Mouse (Mus musculus) stomach, embryonic 16.5 days (tissue): ENCODE results near the gene Cd59a. TPM values are rescaled to one million over a fixed set of nuclear protein-coding genes. Genes with fewer than 3 reads are reported as not detected.

ENCODE experiments used
- ATAC-seq: fragments of 200-750 bp; cut with Nextera tagmentation; 2 replicates; pipeline ENCODE4 v1.8.0; 2017; ENCODE audit warnings: moderate number of reproducible peaks, moderate TSS enrichment; ENCODE audit not compliant: insufficient read depth, low FRiP score
- H3K27ac ChIP-seq: fragments of 300-500 bp; sonication (generic); 2 replicates; pipeline ENCODE4 v1.5.1; 2014; ENCODE audit warnings: low read length
- H3K27me3 ChIP-seq: fragments of 300-500 bp; sonication (generic); 2 replicates; pipeline ENCODE4 v1.6.1; 2014; ENCODE audit warnings: low read length, control low read depth, mixed read lengths; ENCODE audit not compliant: control insufficient read depth, insufficient read depth
- H3K36me3 ChIP-seq: fragments of 300-500 bp; sonication (generic); 2 replicates; pipeline ENCODE4 v1.6.1; 2014; ENCODE audit warnings: low read length; ENCODE audit not compliant: control insufficient read depth, insufficient read depth
- H3K4me1 ChIP-seq: fragments of 300-500 bp; sonication (generic); 2 replicates; pipeline ENCODE4 v1.6.1; 2014; ENCODE audit warnings: low read length, control low read depth, mixed read lengths; ENCODE audit not compliant: control insufficient read depth, insufficient read depth
- H3K4me2 ChIP-seq: fragments of 300-500 bp; sonication (generic); 2 replicates; pipeline ENCODE4 v1.6.1; 2014; ENCODE audit warnings: low read depth, low read length, mixed read lengths
- H3K4me3 ChIP-seq: fragments of 300-500 bp; sonication (generic); replicated peaks from 2 replicates; pipeline ENCODE4 v1.5.1; 2014; ENCODE audit warnings: mild to moderate bottlenecking, low read length
- H3K9ac ChIP-seq: fragments of 300-500 bp; sonication (generic); 2 replicates; pipeline ENCODE4 v1.6.1; 2014; ENCODE audit warnings: low read length
- H3K9me3 ChIP-seq: fragments of 300-500 bp; sonication (generic); replicated peaks from 2 replicates; pipeline ENCODE4 v1.6.1; 2016; ENCODE audit warnings: low read length, control low read depth; ENCODE audit not compliant: control insufficient read depth
- WGBS: fragments of 180-500 bp; shearing (Covaris S2); extraction: QIAGEN DNeasy Blood & Tissue Kit; methylation state at CpG from one replicate; pipeline ENCODE4 v1.1.7; 2014; 5-methylcytosine and 5-hydroxymethylcytosine counted together
- polyA plus RNA-seq: library from polyadenylated mRNA; unstranded; fragments of >200 nt; fragmentation: Nextera tagmentation; extraction: Ambion mirVana; gene quantifications from 2 replicates; pipeline ENCODE4 v1.2.1, GENCODE M21; 2015

The Cd59a gene
- polyA plus RNA-seq, 1 experiment from 2014 or later, result 35.6 TPM

DNA sequence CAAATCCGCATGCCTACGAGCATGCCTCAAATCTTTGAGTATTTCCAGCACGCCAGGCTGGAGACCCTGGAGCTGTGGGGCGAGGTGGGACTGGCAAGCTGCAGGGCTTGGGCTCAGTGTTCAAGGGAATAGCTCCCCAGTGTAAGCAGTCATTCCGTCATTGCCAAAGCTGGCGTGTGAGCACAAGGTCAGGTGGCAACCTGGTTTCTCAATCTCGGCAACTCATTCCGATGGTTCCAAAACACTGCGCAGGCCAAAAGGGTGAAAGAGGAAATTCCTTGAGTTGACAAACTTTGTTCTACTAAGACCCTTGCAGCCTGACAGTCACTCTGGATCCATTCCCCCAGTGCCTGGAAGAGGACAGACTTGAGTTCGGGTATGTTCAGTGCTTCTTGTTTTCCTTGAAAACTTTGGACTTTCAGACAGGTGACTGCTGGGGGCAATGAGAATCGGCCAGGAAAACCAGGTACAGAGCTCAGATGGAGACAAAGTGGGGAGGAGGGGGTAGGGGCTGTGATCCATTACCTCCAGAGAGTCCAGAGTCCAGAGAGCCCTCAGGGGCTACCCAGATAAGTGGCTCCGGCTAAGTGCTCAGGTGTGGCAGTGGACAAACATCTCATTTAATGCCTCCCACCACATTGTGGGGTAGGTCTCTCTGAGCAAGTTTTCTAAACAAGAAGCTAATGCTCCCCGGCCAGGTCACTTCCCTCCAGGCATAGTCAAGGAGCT, 33.4 kb downstream of the Cd59a start:
- Histone ChIP-seq H3K4me2 (no peak overlapping the region), H3K4me3 (no peak overlapping the region), H3K4me1 (0 out of 2 replicates have a peak, but pooled peaks cover 5% of the 10 kb centered on the region), H3K27me3 (no peaks in the 10 kb centered on the region), H3K36me3 (no peaks in the 10 kb centered on the region), H3K9me3 (no peaks in the 10 kb centered on the region), H3K27ac (no peak overlapping the region), H3K9ac (no peak overlapping the region)
- WGBS, result 72% methylated on average over 13 of the region's 13 CpGs
- peak; percentile 39; the same call in 1 of the 2 replicates for ATAC-seq

DNA sequence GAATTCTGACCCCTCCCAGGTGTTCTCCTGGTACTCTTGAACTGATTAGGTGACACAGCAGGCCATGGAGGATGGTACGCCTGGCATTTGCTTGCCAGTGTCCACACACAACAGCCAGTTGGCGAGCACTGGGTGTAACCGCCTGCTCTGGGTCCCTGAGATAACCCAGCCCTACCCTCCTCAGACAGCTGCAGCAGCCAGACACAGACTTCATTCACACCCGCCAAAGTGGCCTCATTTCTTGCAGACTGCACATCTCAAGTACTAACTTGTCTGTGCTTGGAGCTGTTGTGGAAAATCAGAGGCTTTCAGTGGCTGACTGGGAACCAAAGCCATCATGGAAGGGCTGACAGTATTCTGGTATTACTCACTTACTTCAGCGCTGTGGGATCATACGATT, 34.6 kb downstream of the Cd59a start:
- Histone ChIP-seq H3K4me3 (no peak overlapping the region), H3K9ac (no peak overlapping the region), H3K4me2 (no peak overlapping the region), H3K36me3 (no peaks in the 10 kb centered on the region), H3K27ac (0 out of 2 replicates have a peak overlapping the region, but pooled peaks have one; percentile 10), H3K9me3 (no peaks in the 10 kb centered on the region), H3K4me1 (0 out of 2 replicates have a peak, but pooled peaks cover 5% of the 10 kb centered on the region), H3K27me3 (no peaks in the 10 kb centered on the region)
- 51% methylated on average over 6 of the region's 6 CpGs for WGBS
- peak; percentile 77 for ATAC-seq

DNA sequence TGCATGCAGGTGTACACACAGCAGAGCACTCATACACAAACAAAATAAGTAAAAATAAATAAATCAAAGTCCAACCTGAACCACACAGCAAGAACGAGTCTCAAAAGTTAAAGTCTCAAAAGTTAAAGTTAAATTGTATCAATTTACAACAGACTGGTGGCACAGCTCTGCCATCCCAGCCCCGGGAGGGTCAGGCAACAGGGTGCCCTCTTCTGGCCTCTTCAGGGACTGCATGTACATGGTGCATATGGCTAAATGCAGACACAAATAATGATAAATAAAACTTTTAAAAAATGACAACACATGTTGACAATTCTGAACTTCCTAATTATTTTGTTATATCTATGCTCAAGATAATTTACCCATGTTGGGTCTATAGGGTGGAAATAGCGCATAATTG, 35.4 kb downstream of the Cd59a start:
- Histone ChIP-seq H3K9me3 (no peaks in the 10 kb centered on the region), H3K4me3 (no peak overlapping the region), H3K4me1 (0 out of 2 replicates have a peak, but pooled peaks cover 5% of the 10 kb centered on the region), H3K4me2 (no peak overlapping the region), H3K36me3 (no peaks in the 10 kb centered on the region), H3K9ac (no peak overlapping the region), H3K27ac (no peak overlapping the region), H3K27me3 (no peaks in the 10 kb centered on the region)
- ATAC-seq, result no peak
- 64% methylated on average over 3 of the region's 3 CpGs for WGBS

DNA sequence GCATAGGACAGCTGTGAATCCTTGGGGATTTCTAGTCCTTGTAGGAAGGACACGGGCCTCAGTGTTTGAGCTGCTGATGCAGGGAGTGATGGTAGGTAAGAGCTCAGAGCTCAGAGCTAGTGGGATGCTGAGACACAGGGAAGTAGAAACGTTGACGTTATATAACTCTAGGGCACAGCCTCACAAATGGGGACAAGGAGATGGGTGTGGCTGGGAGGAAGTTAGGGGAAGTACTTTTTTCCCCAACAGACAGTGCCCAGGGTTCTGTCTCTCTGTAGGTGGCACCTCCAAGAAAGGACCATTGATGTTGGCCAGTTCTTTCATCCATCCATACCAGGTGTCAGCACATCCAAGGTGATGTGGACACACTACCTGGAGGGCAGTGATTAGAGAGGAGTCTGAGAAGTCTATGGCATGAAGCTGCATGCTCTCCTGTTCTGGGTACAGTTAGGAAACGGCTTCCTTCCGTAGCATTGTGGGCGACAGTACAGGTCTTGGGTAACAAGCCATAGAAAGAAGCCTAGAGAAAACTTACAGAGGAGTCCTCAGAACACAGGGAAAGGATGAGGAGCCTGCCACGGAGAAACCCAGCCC, 36.8 kb downstream of the Cd59a start:
- H3K4me3 ChIP-seq, result no peak overlapping the region
- no peak for ATAC-seq
- 70% methylated on average over 7 of the region's 7 CpGs for WGBS
- no peak overlapping the region for H3K4me2 ChIP-seq
- no peak overlapping the region for H3K9ac ChIP-seq
- no peaks in the 10 kb centered on the region for H3K27me3 ChIP-seq
- no peaks in the 10 kb centered on the region for H3K36me3 ChIP-seq
- no peak overlapping the region for H3K27ac ChIP-seq
- 0 out of 2 replicates have a peak, but pooled peaks cover 5% of the 10 kb centered on the region for H3K4me1 ChIP-seq
- H3K9me3 ChIP-seq, result no peaks in the 10 kb centered on the region

DNA sequence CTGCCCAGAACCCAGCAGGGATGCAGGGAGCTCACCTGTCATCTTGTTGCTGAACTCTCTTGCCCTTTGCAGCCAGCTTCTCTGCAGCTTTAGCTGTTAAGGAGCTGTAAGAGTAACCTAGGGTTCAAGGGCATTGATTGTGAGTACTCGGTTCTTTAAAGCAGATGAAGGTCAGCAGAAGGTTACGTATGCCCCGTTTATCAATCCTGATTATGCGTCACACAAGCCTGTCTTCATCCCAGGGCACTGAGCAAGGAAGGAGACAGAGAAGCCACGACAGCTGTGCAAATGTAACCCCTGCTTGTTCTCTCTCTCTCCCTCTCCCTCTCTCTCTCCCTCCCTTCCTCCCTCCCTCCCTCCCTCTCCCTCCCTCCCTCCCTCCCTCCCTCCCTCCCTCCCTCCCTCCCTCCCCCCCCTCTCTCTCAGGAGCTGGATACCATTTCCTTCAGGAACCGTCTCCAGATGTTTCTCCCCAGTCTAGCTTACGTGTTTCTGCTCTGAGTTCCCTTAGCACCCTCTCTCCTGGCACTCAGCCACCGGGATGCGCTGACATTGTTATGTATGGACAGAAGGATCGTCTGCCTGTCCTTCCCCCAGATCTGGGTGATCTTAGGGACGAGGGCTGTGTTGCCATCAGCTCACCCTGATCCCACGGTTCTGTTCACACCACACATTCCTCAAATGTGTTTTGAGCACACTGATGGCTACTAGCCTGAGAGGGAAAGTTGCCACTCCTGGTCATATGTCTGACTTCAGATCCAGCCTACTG, 37.6 kb downstream of the Cd59a start:
- Histone ChIP-seq H3K9ac (no peak overlapping the region), H3K4me3 (no peak overlapping the region), H3K27ac (no peak overlapping the region), H3K36me3 (no peaks in the 10 kb centered on the region), H3K4me1 (0 out of 2 replicates have a peak, but pooled peaks cover 5% of the 10 kb centered on the region), H3K9me3 (no peaks in the 10 kb centered on the region), H3K4me2 (no peak overlapping the region), H3K27me3 (no peaks in the 10 kb centered on the region)
- ATAC-seq, result no peak
- WGBS, result 26% methylated on average over 12 of the region's 12 CpGs

DNA sequence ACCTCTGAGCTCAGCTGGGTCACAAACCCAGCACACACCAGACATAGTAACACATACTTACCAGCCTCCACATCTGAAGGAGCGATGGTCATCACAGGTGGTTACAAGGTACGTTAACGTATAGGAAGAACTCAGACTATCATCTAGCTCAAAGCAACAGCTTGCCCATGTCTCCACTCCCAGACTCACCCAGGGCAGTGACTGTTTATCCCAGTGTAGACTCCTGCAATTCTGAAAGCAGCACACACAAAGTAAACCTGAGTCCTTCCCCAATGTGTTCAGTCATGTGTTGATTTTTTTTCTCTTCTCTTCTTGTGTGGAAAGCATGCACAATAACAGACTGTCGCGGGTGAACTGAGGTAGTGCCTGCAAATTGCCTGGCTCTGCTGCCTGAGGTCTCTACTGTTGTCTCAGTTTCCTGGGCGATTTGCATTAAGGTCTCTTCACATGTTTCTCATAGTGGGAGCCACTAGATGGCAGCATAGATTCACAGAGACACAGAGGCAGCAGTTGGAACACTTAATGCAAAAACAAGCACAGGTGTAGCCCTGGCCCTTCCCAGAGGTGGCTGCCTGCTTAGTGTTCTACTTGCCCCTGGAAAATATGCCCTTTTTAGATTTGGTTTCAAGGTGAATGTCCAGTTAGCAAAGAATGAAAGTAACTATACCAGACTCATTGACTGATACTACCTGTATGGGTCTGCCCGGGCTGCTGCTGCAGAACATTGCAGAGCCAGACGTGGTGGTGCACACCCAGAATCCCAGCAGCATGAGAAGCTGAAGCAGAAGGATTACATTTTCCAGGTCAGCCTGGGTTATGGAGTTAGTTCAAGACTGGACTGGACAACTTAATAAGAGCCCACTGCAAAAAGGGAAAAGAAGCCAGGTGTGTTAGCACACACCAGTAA, 38.8 kb downstream of the Cd59a start:
- Histone ChIP-seq H3K4me2 (no peak overlapping the region), H3K27me3 (no peaks in the 10 kb centered on the region), H3K27ac (no peak overlapping the region), H3K9ac (no peak overlapping the region), H3K9me3 (no peaks in the 10 kb centered on the region), H3K4me3 (no peak overlapping the region), H3K36me3 (no peaks in the 10 kb centered on the region), H3K4me1 (0 out of 2 replicates have a peak, but pooled peaks cover 5% of the 10 kb centered on the region)
- WGBS, result 38% methylated on average over 8 of the region's 8 CpGs
- peak; percentile 37; the same call in 1 of the 2 replicates for ATAC-seq

DNA sequence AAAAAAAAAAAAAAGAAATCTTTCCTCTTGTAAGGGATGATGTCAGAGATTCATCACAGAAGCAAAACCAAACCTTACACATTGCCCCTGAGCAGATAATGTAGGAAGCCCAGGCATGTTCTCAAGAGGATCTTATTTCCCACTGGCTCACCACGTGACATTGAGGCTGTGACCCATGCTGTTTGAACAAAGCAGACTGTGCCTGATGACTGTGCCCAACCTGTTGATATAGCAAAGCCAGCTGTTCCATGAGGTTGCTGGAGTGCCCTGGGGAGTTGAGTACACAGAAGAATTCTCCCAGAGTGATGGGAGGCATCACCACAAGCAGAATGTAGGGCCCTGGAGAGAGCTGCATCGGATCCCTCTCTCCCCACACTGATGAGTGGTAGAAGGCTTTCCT, 40.3 kb downstream of the Cd59a start:
- no peak overlapping the region for H3K27ac ChIP-seq
- no peak overlapping the region for H3K9ac ChIP-seq
- no peak for ATAC-seq
- H3K4me2 ChIP-seq, result no peak overlapping the region
- no peaks in the 10 kb centered on the region for H3K36me3 ChIP-seq
- no peaks in the 10 kb centered on the region for H3K9me3 ChIP-seq
- H3K4me1 ChIP-seq, result no peaks in the 10 kb centered on the region
- H3K27me3 ChIP-seq, result no peaks in the 10 kb centered on the region
- H3K4me3 ChIP-seq, result no peak overlapping the region
- 64% methylated on average over 2 of the region's 2 CpGs for WGBS

DNA sequence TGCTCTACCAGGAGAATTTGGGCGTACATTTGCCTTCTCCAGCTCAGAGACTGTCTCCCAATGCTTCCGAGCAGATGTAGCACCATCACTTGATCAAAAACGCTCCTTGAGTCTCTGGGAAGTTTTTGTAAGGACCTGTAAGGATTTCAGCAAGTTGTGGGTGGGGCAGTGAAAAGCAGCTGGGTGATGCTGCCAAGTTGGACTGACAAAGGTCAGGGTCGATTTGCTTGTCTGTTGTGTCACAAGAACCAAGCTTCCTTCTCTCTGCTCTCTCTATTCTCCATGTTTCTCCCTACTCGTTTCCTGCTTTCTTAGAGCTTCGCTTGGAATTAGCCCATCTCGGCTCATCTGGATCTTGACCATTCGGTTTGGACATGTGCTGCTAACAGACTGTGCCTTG, 46.5 kb downstream of the Cd59a start:
- Histone ChIP-seq H3K4me3 (no peak overlapping the region), H3K4me1 (no peaks in the 10 kb centered on the region), H3K27ac (no peak overlapping the region), H3K9ac (no peak overlapping the region), H3K4me2 (no peak overlapping the region), H3K27me3 (no peaks in the 10 kb centered on the region), H3K36me3 (no peaks in the 10 kb centered on the region), H3K9me3 (no peaks in the 10 kb centered on the region)
- ATAC-seq, result no peak
- 84% methylated on average over 8 of the region's 8 CpGs for WGBS
